Mouse (Mus musculus): ENCODE measurements around the gene Fam120a.

The Fam120a gene

DNA sequence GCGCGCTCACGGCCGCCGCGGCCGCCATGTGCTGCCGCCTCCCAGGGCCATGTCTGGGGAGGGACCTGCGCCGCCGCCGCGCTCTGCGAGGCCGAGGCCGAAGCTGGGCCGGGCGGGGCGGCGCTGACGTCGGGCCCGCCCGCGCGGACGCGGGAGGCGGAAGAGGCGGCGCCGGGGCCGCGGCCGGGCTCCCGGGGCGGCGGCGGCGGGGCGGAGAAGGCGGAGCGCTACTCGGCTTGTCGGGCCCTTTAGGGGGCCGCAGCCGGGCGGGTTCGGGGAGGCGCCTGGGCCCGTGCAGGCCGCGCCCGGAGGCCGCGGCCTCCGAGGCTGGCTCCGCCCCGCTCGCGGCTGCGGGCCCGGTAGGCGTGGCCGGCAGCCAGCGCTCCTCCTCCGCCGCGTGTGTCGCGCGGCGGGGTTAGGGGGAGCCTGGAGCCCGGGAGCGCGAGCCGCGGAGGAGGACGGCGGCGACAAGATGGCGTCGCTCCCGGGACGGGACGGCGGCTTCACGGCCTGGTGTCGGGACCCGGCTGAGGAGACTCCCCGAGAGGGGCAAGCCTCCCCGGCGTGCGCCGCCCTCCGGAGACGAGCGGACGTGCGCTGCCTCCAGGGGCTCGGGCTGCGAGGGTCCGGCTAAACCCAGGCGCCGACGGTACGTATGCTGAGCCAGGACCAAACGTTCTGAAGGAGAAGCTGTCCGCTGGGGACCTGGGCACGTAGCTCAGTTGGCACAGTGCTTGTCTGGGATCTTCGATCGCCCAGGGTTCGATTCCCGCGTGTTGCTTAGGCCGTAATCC lies at the start of gene Fam120a:
Fam120a (minus strand) TSS at position 62 of the 794 bp plus-strand sequence.
- DNase-seq = peak; percentile 85

DNA sequence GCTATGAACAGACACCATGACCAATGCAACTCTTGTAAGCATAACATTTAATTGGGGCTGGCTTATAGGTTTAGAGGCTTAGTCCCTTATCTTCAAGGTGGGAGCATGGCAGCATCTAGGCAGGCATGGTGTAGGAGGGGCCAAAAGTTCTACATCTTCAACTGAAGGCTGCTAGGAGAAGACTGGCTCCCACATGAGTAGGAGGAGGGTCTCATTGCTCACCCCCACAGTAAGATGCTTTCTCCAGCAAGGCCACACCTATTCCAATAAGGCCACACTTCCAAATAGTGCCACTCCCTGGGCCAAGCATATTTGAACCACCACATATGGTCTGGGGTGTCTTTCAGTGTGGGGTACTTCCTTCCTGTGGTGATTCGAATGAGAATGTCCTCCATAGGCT lies 49.6 kb upstream of the Fam120a start:
- no peak for DNase-seq

DNA sequence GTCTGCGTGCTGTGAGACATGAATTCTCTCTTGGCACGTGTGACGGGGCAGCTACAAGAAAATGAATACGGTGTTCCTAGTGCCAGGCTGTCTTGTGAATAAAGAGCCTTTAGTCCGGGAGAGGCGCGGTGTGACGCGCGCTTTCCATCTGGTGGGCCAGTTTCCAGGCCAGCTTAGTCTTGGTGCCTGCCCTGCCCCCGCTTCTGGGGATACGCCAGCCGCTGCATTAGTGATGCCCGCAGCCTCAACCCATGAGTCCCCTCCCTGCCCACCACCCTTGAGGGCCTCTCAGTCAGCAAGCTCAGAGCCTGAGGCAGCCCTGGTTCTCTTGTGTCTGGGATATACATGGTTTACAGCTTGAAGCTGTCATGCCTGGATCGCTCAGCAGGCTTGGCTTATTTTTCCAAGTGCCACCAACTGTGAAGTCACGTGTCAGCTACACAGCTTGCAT lies 48.5 kb upstream of the Fam120a start:
- peak; percentile 68 for DNase-seq

DNA sequence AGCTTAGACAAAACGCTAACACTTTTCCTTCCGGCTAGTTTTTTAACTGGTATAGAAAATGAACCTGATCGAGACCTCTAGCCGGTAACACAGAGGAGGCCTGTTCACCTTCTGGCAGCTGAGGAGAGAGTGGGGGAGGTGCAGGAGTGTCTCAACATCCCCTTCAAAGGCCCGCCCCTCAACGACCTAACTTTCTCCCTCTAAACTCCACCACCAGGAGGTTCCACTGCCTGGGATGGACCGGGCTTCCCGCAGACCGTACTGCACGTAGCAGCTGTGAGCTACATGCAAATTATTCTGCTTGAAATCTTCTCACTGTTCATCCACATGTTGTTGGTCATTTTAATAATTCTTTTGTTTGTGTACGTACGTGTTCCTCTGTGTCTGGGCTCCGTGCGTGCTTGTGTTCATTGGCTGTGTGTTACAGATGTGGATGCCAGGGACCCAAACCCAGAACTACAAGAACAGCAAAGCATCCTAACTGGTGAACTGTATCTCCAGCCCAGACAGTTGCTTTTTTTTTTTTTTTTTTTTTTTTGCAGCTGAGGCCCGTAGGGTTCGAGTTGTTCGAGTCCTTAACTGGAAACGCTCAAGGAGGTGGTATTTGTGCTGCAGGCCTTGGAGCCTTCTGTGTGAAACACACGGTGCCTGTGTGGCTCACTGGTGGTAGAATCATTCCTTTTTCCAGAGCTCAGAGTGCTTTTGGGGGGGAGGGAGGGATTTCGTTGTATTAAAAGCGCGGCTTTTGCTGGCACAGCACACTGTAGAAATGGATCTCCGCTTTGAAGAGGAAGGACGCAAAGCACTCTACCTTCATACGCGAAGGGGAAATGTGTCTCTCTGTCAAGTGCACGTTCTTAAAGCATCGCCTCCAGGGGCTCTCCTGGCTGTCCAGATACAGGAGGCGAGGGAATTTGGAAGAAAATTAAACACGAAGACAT lies 47.8 kb upstream of the Fam120a start:
- DNase-seq = no peak

DNA sequence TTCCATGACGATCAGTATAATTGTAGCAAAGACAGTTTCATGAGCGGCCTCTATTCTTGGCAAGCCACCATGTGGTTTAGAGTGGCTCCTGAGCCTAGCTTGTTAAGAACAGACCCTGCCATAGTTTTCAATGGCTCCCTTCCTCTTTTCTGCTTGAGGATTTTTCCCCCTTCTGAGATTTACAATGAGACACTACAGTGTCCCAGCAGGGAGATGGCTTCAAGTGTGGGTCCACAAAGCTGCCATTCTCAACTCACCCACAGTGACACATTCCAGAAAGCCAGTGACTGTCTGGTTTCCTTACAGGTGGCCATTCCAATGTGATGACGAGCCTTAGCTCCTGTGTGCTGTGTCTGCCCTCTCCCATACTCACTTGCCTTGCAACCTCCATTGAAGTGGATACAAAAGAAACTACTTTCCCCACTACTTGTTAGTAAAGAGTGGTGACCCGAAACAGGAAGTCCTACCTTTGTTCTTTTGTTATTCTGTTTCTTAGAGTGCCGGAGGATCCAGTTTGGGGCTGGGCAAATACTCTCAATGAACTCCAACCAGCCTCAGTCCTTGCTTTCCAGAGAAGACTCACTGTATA lies 45.5 kb upstream of the Fam120a start:
- DNase-seq = no peak

DNA sequence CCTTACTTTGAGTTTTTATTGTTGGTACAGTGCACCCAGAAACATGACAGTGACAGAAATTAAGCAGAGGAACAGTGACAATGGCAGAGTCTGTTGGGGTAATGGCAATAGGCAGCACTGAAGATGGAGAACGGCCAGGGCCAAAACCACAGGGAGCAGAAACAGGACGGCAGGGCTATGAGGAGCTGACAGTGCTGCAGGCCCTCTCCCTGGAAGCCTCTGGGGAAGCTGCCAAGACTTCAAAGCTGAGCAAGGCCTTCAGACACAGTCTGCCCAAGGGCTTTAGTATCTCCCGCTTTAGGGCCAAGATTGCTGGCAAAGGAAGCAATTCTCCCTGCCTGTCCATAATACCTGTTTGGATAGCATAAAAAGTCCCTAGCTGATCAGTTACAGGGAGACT lies 33.9 kb upstream of the Fam120a start:
- no peak for DNase-seq

DNA sequence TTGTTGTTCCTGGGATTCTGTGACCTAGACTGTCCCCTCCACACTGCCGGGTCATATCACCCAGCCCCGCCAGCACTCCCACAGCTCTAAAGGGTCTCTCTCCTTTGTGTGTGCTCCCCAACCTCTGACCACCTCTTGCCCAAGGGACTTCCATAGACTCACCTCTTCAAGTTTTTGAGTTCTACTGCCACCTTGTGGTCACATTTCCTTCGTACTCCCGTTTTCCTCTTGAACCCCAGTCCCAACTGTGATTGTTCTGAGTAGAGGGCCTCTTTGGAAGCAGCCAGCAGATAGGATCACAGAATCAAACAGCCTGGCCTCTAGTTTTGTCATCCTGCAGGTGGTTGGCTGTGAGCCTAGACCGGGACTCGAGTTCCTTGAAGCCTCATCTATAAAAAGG lies 30.8 kb upstream of the Fam120a start:
- peak; percentile 81 for DNase-seq

DNA sequence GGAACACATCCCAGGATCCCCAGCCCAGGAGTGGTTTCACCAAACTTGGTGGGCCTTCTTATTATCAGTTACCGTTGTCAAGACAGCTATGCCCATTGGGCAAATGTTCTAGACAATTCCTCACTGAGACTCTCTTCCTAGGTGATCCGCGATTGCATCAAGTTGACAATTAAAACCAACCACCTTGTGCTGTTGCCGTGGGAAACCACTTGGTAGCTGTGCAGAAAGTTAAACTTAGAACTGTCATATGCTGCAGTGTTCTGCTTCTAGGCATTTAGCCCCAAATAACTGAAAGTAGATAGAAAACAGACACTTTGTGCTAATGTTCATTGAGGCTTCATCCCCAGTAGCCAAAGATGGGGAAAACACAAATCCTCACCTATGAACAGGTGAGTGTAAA lies 28.9 kb upstream of the Fam120a start:
- no peak for DNase-seq

DNA sequence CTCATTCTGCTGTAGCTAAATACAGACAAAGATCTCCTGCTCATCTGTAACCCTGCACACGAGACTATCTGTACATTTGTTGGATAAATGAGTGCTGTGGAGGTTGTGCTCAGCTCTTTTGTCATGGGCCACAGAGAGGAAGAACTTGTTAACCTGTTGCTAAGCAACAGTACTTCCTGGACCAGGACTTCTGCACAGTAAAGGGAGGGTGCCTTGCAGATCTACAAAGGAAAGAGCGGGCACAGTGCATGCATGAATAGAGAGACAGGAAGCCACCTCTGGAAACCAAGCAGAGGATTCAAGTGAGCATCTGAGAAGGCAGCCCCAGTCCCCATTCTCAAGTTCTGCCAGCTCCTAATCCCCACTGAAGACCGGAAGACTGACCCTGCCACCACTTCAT lies 27.1 kb upstream of the Fam120a start:
- DNase-seq = no peak

DNA sequence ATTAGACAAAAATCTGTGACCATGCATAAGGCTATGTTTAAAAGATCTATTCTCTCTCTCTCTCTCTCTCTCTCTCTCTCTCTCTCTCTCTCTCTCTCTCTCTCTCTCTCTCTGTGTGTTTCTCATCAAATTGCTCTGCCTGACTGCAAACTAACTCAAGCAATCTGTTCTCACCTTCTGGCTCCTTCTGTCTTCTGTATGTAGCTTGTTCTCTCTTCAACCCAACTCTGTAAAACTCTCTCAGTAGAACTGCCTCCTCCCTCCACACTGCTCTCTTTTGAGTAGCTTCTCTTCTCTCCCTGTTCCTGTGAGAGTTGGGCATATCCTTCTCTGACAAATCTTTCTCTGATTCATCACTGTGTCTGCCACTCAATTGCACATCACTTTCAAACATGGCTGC lies 25.1 kb upstream of the Fam120a start:
- DNase-seq = no peak

DNA sequence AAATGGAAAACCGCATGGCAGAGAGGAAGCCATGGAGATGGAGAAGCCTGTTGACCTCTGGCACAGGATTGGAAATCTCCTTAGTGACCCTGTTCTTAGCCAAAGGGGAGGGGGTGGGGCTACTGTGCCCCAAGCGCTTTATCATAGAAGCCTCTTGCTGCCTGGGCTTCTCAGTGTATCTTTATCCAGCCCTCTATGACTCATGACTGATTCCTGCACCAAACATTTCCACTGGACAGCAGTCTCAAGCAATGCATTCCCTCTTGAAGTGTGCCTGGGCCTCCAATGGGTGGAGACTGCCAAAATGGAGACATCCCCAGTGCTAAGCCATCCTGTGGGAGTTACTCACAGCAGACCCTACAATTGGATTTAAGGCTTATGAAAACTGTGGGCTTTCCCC lies 22.3 kb upstream of the Fam120a start:
- no peak for DNase-seq

DNA sequence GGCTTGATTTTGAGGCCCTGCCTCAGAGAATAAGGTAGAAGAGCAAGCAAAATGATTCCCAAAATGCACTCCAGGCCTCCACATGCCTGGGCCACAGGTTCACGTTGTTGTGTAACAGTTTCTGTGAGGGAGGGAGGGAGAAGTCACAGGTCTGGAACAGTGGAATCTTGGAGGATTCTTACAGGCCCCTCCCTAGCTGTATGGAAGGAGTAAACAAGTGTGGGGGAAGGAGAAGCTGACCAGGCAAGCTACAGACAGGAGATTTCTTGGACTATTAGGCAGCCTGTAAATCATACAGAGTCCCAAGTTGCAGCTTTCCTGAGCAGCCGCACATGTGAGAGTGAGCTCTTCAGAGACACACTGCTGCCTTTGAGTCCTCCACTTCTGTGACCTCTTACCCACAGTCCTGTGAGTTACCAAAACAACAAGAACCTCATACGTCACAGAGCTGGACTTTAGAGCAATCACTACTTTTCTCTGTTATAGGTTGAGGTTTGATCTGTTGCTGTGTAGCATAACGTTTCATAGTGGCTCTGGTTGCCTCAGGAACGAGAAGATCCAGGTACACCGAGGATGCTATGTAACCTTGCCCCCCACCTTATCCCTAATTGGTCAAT lies 14.8 kb upstream of the Fam120a start:
- DNase-seq = peak; percentile 79

DNA sequence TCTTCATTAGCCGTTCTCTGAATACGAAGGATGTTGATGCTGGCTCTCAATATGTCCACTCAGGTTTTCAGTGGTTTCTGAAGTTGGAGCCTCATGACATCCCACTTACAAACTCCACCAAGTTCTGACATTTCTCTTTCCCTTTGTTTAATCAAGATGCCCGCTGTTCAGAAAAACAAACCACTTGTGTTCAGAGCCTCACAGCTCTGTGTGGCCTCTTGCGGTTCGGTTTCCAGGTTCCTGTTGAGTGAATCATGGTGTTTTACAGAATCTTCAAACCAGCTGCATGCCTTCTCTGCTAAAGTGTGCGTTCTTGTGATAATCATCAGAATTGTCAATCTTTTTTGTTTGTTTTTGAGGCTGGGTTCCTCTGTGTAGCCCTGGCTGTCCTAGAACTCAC lies 11.3 kb upstream of the Fam120a start:
- DNase-seq = no peak

DNA sequence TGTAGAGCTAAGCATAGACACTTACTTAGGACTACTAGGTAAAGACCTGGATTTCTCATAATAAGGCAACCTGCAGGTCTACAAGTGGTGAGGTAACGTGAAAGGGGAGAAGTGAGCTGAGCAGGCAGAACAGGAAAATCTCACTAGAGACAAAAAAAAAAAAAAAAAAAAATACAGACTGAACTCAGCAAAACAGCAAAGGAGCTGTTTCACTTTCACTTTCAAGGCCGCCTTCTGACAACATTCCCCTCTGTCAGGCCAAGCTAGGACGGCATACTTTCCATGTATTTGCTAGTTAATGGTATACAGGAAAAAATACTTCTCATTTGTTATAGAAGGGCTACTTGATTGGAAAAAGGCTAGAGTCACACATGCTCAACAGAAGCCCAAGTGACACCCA lies 10.0 kb upstream of the Fam120a start:
- peak; percentile 64 for DNase-seq

DNA sequence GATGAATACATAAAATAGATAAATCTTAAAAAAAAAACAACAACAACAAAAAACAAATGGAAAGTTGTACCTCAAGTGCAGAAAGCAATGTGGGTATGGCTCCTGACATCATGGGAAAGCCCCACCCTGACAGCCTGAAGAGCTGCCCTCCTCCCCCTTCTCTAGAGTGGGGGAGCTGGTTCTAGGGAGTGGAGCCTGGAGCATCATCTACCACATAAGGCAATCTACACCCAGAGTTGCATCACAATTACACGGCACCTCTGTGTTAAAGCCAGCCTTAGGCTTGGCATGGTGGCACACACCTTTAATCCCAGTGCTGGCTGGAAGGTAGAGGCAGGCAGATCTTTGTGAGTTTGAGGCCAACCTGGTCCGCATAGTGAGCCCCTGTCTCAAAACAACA lies 6.9 kb upstream of the Fam120a start:
- no peak for DNase-seq

DNA sequence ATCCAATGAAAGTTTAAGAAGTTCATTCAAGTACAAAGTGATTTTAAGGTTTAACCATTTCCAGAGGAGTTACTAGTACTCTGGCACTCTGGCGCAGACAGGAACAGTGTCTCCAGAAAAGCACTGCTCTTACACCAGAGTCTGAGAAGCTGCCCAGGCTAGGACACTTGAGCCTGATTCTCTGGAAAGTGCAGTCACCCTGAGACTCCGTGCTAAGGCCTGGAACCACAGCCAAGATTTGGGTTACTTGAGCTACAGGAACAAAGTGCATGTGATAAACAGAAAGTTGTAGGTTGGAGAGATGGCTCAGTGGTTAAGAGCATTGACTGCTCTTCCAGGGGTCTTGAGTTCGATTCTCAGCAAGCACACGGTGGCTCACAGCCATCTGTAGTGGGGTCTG lies 6.4 kb upstream of the Fam120a start:
- peak; percentile 49 for DNase-seq

DNA sequence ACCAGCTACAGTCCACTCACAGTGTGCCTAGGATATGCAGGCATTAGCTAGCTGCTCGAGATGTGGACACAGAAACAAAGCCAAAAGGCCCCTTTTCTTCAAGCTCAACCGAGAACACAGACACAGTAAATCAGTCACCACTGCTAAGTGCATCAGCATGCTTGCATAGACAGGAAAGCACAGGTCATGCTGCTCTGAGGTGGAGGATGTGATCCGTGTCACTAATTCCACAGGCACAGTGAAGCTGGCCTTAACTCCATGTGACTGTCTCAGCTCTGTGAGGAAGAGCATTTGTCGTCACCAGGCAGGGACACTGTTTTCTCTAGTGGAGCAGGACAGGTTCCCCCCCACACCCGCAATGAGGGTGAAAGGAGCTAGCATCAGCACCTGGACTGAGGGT lies 5.4 kb upstream of the Fam120a start:
- DNase-seq = peak; percentile 61

DNA sequence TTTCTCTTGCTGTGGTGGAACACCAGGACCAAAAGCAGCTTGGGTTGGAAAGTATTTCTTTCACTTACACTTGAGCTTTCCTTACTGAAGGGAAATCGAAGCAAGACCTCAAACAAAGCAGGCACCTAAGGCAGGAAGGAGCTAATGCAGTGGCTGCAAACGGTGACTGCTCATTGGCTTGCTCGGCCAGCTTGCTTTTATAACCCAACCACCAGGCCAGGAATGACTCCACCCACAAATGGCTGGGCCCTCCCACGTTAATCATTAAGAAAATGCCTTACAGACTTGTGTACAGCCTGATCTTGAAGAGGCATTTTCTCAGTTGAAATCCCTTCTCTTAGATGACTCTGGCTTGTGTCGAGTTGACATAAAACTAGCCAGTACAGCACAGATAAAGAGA lies 3.2 kb upstream of the Fam120a start:
- DNase-seq = peak; percentile 95

DNA sequence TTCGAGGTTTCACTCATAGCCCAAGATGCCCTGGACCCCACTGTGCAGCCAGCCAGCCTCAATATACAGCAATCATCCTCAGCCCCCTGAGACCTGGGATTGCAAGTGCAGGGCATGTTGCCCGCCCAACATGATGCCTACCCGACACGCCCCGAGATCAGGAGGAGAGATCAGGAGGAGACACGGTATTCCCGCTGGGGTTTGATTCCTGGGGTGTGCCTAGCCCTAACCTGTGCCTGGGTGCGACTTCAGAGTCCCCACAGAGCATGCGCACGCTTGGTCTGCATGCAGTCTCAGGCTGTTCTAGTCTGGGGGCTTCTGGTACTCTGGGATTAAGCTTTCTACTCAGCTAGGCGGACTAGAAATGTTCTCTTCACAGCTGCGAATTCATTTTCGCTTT lies 2.7 kb upstream of the Fam120a start:
- no peak for DNase-seq

DNA sequence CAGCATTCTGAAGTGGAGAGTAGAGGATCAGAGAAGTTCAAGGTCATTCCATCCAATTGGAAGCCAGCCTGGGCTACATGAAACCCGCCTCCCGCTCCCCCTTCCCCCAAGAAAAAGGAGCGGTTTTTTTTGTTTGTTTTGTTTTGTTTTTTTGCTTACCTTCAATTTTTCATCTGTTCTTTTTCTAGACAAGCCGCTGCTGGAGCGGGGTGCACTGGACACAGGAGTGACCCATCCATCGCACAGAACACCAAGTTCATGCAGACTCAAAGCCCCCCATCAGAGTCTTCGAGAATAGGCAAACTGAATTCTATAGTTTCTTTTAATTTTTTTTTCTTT lies 902 bp upstream of the Fam120a start:
- no peak for DNase-seq

DNA sequence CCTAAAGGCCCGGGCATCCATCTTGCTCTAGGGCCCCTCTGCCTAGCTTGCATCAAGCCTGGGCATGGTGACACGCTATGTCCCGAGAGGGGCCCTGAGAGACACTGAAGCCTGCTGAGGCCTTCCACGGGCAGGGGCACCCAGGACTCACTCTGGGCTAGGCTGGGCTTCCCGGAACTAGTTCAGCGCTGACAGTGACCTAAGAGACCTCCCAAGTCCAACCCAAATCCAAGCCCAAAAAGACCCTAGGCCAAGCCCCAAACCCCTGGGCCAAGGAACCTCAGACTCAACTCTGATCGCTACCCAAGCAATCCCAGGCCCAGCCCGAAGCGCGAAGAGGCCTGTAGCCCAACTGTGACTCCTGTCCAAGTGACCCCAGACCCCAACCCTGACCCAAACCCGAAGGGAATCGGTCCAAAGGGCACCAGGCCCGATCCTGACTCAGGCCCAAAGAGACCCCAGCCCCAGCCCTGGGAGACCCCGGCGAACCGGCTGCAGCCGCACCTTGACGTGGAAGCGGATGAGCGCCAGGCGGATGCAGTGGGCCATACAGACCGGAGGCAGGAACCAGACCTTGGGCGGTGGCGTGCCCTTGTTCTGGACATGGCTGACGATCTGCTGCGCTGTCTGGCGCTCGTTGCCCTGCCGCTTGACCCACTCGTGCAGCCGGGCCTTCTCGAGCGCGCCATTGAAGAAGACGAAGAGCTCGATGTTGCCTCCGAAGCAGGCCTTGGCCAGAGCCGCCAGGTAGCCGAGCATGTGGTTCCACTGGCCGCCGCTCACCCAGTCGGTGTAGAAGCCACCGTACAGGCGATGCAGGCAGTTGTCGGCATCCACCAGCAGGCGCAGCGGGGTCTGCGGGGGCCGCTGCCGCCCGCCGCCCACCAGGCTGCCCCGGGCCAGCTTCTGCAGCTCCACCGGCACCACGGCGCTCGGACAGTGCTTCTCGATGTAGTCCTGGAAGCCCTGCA lies 681 bp downstream of the Fam120a start:
- peak; percentile 54 for DNase-seq

Measured in kidney, adult 9 months (tissue).